Mouse (Mus musculus) ES-Bruce4 (cell line): ENCODE measurements around the gene Rad54l2.

Experiments
- CTCF ChIP-seq: IDR thresholded peaks from one replicate; pipeline ENCODE4 v1.8.1; 2011; ENCODE audit warnings: low read depth, low read length
- POLR2A ChIP-seq: IDR thresholded peaks from one replicate; pipeline ENCODE4 v1.8.1; 2011; ENCODE audit warnings: low read length; ENCODE audit not compliant: insufficient read depth

DNA sequence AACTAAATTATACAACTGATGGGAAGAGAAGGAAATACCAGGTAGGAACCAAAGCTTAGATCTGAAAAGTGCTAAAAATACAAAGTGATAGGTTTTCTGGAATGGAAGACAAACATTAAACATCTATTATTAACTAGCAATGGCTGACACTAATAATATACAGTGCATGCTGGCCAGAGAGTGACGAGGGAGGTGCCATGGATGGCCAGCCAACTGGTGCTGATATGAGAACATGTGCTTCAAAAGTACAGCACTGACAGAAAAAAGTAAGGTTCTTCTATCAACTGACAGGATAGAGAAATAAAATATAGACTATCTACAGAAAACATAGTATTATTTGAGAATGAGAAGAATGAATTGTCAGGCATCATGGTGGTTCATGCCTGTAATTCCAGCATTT, 12.9 kb downstream of the Rad54l2 start:
- no peak for TF ChIP-seq CTCF
- TF ChIP-seq POLR2A = no peak
